Mouse (Mus musculus) erythroblast, embryonic 14.5 days (primary cell): ENCODE data around the gene Nhsl1.

Experiments used
- GATA1 ChIP-seq: IDR thresholded peaks from 2 replicates; pipeline ENCODE4 v1.6.1; 2012; ENCODE audit warnings: low read length, inconsistent platforms, mixed read lengths
- TAL1 ChIP-seq: IDR thresholded peaks from 3 replicates; pipeline ENCODE4 v1.6.1; 2012; ENCODE audit warnings: low read length, inconsistent platforms, mixed read lengths

GRCm38 (mm10) chr10:18506501-18506946 is 187.7 kb downstream of the Nhsl1 start:
- no peak for TF ChIP-seq TAL1
- no peak for TF ChIP-seq GATA1
